Mouse (Mus musculus): Measurements from ENCODE around the gene Fgd1. TPM values are rescaled to one million over a fixed set of nuclear protein-coding genes. Genes with fewer than 3 reads are reported as not detected.
A peak's percentile ranks its signal among the peaks of the same experiment; 100 is the strongest.

Gene Fgd1
- polyA plus RNA-seq, 1 experiment from 2014 or later = 12.0 TPM

DNA sequence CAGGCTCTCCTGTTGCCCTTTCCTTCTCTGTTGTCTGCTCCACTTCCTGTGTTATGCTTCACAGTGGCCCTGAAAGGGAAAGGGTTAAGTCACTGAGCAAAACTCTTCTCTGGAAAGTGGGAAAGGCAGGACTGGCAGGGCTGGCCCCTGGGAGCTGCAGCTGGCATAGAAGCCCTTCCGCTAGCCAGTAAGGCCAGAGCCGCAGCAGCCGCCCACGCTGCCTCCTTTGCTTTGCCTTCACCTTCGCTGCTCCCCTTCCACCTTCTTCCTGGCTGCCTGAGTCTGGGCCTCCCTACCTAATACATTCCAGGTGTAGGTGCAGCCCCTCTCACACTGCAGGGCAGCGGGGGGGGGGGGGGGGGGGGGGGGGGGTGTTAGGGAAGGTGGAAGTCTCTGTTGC is 8.5 kb downstream of the Fgd1 start:
- no peak overlapping the region for H3K27ac ChIP-seq
- peaks cover 11% of the 10 kb centered on the region for H3K4me1 ChIP-seq (replicated peaks)
- DNase-seq (ENCODE audit: low spot score) = peak; percentile 3
- H3K9me3 ChIP-seq = no peaks in the 10 kb centered on the region
- H3K4me3 ChIP-seq = no peak overlapping the region
- peaks cover 9% of the 10 kb centered on the region; the same call in 1 of the 2 replicates for H3K27me3 ChIP-seq (ENCODE audit: insufficient read depth, poor library complexity, severe bottlenecking)
- 0 out of 2 replicates have a peak, but pooled peaks cover 7% of the 10 kb centered on the region for H3K36me3 ChIP-seq
- 54% methylated on average over 5 of the region's 6 CpGs for WGBS

DNA sequence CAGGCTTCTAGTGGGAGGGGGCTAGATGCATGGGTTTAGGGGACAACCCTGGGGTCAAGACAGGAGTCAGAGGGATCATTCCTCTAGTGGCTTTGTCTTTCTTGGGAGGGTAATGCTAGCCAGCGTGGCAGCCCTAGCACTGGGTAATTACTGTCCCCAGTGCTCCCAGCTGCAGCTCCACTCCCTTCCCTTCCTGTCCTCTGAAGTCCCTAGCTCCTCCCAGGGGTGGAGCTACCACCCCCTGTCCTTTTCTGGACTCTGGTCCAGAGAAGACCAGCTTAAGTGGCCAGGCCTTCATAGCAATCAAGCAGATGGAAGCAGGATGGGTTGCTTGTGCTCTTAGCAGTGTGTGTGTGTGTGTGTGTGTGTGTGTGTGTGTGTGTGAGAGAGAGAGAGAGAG is 9.6 kb downstream of the Fgd1 start:
- DNase-seq (ENCODE audit: low spot score) = no peak
- Histone ChIP-seq H3K4me1 (replicated peaks) (peaks cover 5% of the 10 kb centered on the region; the same call in 1 of the 2 replicates), H3K9me3 (no peaks in the 10 kb centered on the region), H3K36me3 (0 out of 2 replicates have a peak, but pooled peaks cover 7% of the 10 kb centered on the region), H3K27ac (no peak overlapping the region), H3K4me3 (no peak overlapping the region), H3K27me3 (ENCODE audit: insufficient read depth, poor library complexity, severe bottlenecking) (peaks cover 9% of the 10 kb centered on the region; the same call in 1 of the 2 replicates)
- WGBS = 17% methylated on average over 1 of the region's 1 CpGs

DNA sequence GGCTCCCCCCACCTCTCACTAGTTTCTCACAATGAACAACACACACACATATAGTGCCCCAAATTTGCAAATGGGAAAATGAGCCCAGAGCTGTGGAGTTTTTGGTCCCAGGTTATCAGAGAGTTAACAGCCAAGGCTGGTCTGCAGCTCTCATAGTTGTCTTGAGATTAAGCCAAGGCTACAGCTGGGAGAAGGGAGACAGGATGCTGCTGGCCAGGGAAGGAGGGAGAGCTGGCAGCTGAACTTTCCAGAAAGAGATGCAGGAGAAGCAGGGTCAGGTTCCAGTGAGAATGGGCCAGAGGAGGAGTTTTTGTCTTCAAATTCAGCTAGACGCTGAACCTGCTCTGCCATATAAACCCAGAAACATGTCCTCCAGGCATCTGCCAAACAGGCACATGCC is 13.4 kb downstream of the Fgd1 start:
- no peak for DNase-seq (ENCODE audit: low spot score)
- H3K4me3 ChIP-seq = no peak overlapping the region
- H3K27me3 ChIP-seq (ENCODE audit: insufficient read depth, poor library complexity, severe bottlenecking) = peaks cover 18% of the 10 kb centered on the region
- no peak overlapping the region for H3K27ac ChIP-seq
- 79% methylated on average over 1 of the region's 1 CpGs for WGBS
- no peaks in the 10 kb centered on the region for H3K9me3 ChIP-seq
- 0 out of 2 replicates have a peak, but pooled peaks cover 7% of the 10 kb centered on the region for H3K36me3 ChIP-seq
- H3K4me1 ChIP-seq (replicated peaks) = peaks cover 3% of the 10 kb centered on the region; the same call in 1 of the 2 replicates

DNA sequence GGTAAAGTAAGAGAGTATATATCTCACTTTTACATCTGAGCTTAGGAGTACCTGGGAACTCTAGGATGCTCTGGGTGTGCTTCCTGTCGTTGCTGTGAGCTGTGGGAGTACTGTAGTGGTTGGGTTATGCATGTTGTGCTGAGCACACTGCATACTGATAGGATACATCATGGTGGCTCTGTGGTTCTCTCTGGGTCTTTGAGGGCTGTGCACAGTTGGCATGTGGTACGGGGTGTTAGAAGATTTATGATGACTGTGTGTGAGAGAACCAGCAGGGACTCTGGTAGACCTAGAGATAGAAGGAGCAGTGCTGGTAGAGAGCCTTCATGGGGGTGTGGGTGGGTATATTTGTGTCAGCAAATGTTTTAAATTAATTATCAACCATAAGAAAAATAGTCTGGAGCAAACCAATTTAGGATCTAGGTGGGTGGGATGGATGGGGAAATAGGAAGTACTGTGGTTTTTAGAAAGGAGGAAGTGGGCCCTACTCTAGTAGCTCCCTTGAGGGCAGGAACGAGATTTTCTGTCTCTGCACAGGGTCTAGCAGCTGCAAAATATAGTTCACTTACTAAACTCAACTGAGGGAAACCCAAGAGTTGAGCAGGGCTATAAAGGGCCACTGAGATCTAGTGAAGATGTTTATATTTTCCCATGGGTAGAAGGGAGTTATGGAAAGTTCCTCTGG is 15.8 kb downstream of the Fgd1 start:
- WGBS = 76% methylated on average over 3 of the region's 3 CpGs
- no peaks in the 10 kb centered on the region for H3K4me1 ChIP-seq (replicated peaks)
- no peaks in the 10 kb centered on the region for H3K9me3 ChIP-seq
- peaks cover 16% of the 10 kb centered on the region for H3K27me3 ChIP-seq (ENCODE audit: insufficient read depth, poor library complexity, severe bottlenecking)
- no peak overlapping the region for H3K4me3 ChIP-seq
- DNase-seq (ENCODE audit: low spot score) = no peak
- peaks cover 14% of the 10 kb centered on the region for H3K36me3 ChIP-seq
- no peak overlapping the region for H3K27ac ChIP-seq

DNA sequence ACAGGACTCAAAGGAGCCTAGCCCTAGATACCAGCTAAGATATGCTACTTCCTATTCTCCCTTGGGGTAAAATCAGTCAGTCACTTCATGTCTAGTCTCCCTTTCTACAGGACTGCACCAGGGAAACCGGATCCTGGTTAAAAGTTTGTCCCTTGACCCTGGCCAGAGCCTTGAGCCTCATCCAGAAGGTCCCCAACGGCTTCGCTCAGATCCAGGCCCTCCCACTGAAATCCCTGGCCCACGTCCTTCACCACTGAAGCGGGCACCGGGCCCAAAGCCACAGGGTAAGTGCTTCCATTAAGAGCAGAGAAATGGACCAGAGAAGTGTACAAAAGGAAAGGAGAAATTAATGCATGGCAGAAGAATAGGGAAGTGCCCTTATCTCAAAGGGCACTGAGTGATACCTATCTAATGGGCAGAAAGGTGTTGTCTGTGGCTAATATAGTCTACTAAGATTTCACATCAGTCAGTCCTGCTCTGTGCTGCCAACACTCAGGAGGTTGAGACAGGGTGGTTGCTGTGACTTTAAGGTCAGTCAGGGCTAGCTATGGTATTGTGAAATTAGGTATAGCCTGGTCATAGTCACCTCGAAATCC is 20.2 kb downstream of the Fgd1 start:
- H3K9me3 ChIP-seq = no peaks in the 10 kb centered on the region
- no peak overlapping the region for H3K4me3 ChIP-seq
- DNase-seq (ENCODE audit: low spot score) = no peak
- H3K4me1 ChIP-seq (replicated peaks) = no peaks in the 10 kb centered on the region
- 82% methylated on average over 7 of the region's 7 CpGs for WGBS
- H3K27me3 ChIP-seq (ENCODE audit: insufficient read depth, poor library complexity, severe bottlenecking) = peaks cover 17% of the 10 kb centered on the region
- peaks cover 45% of the 10 kb centered on the region for H3K36me3 ChIP-seq
- H3K27ac ChIP-seq = no peak overlapping the region

DNA sequence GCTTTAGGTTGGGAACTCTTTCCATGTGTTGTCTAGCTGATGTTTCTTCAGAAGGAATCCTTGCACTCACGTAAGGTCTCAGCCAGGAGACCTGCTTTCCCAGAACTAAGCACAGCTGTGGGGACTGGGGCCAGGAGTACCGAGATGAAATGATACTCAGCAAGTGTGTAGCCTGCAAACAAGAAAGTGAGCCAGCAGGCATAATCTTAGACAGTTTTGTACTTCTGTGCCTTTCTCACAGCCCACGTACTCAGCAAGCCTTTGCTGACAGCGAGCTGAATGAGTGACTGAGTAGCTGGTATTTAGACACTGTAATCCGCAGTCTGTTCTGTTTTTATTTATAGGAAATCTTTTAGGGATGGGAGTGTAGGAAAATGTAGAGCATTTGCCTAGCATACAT is 21.9 kb downstream of the Fgd1 start:
- H3K9me3 ChIP-seq = no peaks in the 10 kb centered on the region
- peaks cover 17% of the 10 kb centered on the region for H3K27me3 ChIP-seq (ENCODE audit: insufficient read depth, poor library complexity, severe bottlenecking)
- WGBS = 92% methylated on average over 5 of the region's 5 CpGs
- no peaks in the 10 kb centered on the region for H3K4me1 ChIP-seq (replicated peaks)
- H3K4me3 ChIP-seq = no peak overlapping the region
- peaks cover 57% of the 10 kb centered on the region for H3K36me3 ChIP-seq
- no peak overlapping the region for H3K27ac ChIP-seq
- DNase-seq (ENCODE audit: low spot score) = no peak

DNA sequence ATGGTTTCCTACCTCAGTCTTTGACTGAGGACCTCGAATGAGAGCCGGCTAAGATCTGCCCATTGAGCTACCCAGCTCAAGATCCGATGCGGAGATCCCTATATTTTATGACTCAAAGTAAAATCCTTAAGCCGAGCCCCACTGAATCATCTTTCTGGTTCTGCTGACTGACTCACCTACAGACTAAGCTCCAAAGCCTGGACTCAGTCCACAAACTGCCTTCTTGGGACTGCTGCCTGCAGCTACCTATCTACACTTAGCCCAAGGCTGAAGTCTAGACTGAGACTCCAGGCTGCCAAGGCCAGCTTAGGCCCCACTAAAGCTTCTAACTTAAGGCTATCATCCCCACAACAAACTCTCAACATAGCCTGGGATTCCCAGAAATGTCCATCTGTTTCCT is 30.1 kb downstream of the Fgd1 start:
- no peak for DNase-seq (ENCODE audit: low spot score)
- no peaks in the 10 kb centered on the region for H3K4me1 ChIP-seq (replicated peaks)
- WGBS = 93% methylated on average over 5 of the region's 5 CpGs
- H3K36me3 ChIP-seq = peaks cover 62% of the 10 kb centered on the region
- no peaks in the 10 kb centered on the region for H3K9me3 ChIP-seq
- peaks cover 9% of the 10 kb centered on the region; the same call in 1 of the 2 replicates for H3K27me3 ChIP-seq (ENCODE audit: insufficient read depth, poor library complexity, severe bottlenecking)
- no peak overlapping the region for H3K27ac ChIP-seq
- H3K4me3 ChIP-seq = no peak overlapping the region

DNA sequence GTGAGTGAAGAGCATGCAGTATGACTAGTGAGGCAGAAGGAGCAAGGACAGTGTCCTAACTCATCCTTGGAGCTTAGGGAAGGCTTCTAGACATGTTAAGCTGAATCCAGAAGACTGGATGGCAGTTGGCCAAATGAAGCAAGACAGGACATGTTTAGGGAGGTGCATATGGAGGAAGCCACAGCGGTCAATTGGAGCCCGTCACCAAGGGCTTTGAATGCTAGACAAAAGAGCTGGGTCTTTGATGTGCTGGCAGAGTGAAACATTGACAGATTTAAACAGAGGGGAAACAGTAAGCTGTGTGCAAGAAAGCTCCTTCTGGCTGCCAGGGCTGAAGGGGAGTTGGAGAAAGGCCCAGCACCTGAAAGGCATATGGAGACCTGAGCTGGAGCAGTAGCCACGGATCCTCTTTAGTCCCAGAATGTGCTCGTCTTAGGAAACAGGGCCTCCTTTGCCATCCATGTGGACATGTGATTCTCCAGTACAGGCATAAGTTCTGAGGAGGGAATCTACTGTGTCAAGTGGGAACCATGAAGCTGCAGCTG is 31.1 kb downstream of the Fgd1 start:
- Histone ChIP-seq H3K4me3 (no peak overlapping the region), H3K27ac (no peak overlapping the region), H3K27me3 (ENCODE audit: insufficient read depth, poor library complexity, severe bottlenecking) (peaks cover 10% of the 10 kb centered on the region; the same call in 1 of the 2 replicates), H3K9me3 (no peaks in the 10 kb centered on the region), H3K36me3 (peaks cover 60% of the 10 kb centered on the region), H3K4me1 (replicated peaks) (no peaks in the 10 kb centered on the region)
- 81% methylated on average over 4 of the region's 4 CpGs for WGBS
- DNase-seq (ENCODE audit: low spot score) = no peak

DNA sequence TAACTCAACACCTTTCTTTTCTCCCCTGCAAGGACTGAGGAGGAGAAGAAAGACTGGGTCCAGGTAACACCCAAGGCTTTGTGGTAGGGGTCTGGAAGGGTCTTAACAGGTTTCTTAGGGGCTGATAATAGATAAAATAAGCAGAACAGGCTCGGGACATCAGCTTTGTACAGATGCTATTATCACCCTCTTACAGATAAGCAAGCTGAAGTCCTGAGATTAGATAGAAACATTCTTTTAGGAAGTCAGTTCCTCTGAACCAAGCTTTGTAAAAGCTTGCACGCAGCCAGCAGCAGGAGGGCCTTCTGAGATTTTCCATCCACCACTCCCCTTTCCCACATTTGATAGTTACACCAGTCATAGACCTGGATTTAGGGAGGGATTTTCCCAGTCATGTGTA is 39.6 kb downstream of the Fgd1 start:
- DNase-seq (ENCODE audit: low spot score) = no peak
- H3K9me3 ChIP-seq = no peaks in the 10 kb centered on the region
- H3K36me3 ChIP-seq = peaks cover 83% of the 10 kb centered on the region
- peaks cover 3% of the 10 kb centered on the region; the same call in 1 of the 2 replicates for H3K27me3 ChIP-seq (ENCODE audit: insufficient read depth, poor library complexity, severe bottlenecking)
- H3K4me3 ChIP-seq = no peak overlapping the region
- H3K27ac ChIP-seq = no peak overlapping the region
- WGBS = 82% methylated on average over 2 of the region's 2 CpGs
- H3K4me1 ChIP-seq (replicated peaks) = no peaks in the 10 kb centered on the region

DNA sequence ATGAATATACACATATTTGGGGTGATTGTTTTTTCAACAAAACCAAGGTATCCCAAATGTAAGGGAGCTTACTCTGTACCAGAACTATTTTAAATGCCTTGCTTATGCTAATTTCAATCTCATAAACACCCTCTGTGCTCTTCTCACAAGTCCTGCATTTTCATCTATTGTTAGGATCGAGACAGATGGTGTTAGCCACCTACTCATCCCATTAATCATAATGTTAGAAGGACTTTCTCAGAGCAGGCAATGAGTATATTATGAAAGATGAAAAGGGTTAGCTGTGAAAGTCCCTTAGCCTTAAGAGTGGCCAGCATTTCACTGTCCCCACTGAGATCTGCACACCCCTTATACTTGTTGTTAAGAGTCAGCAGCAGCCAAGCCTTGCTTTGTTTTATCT is 41.5 kb downstream of the Fgd1 start:
- H3K9me3 ChIP-seq = no peaks in the 10 kb centered on the region
- H3K27me3 ChIP-seq (ENCODE audit: insufficient read depth, poor library complexity, severe bottlenecking) = no peaks in the 10 kb centered on the region; the same call in 1 of the 2 replicates
- 81% methylated on average over 1 of the region's 1 CpGs for WGBS
- no peak for DNase-seq (ENCODE audit: low spot score)
- no peak overlapping the region for H3K4me3 ChIP-seq
- no peak overlapping the region for H3K27ac ChIP-seq
- H3K36me3 ChIP-seq = peaks cover 88% of the 10 kb centered on the region
- no peaks in the 10 kb centered on the region for H3K4me1 ChIP-seq (replicated peaks)

DNA sequence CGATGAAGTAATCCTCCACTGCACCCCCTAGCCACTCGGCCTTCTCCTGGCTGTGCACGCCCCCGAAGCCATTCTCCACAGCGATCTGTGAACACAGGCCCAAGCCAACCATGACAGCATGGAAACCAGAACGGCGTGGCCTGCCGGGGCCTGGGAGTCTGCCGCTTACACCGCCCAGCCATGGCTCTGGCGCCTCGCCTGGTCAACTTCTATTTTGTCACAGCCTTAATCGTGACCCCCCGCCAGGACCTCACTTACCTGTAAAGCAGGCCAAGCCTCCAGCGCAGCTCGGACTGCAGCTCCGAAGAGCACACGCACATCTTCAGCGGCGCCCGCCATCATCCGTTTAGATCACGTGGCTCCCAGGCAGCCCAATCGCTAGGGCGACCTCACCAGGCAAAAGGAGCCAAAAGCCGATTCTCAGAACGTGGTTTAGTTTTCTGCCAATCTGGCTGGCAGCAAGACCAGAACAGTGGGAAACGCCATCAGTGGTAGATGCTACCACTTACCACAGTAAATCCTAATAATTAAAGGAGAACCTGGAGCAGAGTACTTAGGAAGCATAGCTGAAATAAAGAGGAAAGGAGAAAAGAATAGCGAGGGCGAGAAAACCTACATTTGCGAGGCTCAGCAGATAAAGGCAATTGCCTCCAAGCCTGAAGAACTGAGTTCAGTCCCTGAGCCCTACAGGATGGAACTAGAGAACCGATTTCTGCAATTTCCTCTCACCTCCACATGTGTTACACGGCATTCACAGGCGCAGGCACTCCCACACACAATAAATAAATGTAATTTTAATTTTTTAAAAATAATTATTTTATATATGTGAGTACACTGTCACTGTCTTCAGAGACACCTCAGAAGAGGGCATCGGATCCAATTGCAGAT is 50.5 kb downstream of the Fgd1 start, which contains the start of gene Tsr2:
Gene Tsr2, minus strand, starts transcription at position 373 of the 888 bp plus-strand sequence.
- H3K27ac ChIP-seq = peak within 1 kb of the TSS; percentile 87

DNA sequence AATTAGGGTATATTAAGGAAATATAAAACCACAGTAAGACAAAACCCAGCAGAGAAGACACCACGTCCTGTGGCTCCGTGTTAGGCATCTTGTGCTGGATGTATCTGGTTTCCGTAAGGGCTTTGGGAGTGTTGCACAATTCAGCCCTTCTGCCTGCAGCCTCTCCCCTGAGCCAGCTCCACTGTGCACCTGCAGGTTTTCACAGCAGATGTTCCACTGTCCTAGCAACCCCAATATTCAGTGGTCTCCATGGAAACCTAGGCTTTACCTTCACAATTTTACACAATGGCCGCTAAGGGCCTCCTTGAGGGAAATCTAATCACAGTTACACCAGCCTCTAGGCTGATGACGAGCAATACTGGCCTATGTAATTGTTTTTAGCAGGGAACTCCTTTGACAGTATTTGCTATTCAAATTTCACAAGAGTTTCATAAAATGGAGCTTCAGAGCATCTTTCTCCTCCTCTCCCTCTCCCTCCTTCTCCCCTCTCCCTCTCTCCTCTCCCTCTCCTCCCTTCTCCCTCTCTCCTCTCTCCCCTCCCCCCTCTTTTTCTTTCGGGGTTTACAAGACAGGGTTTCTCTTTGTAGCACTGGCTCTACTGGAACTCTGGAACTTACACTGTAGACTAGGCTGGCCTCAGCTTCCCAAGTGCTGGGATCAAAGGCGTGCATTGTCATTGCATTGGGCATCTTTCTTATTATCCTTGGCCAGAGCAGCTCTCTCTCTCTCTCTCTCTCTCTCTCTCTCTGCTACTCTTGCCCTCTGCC is 61.5 kb downstream of the Fgd1 start:
- Histone ChIP-seq H3K4me1 (replicated peaks) (no peaks in the 10 kb centered on the region), H3K9me3 (no peaks in the 10 kb centered on the region), H3K4me3 (no peak overlapping the region), H3K36me3 (no peaks in the 10 kb centered on the region), H3K27me3 (ENCODE audit: insufficient read depth, poor library complexity, severe bottlenecking) (peaks cover 8% of the 10 kb centered on the region), H3K27ac (no peak overlapping the region)
- WGBS = 71% methylated on average over 7 of the region's 7 CpGs
- no peak for DNase-seq (ENCODE audit: low spot score)

More for the DNA sequence above, 50.5 kb downstream of the Fgd1 start, which contains the start of gene Tsr2:
- 27% methylated on average over 35 of the region's 35 CpGs for WGBS
- Histone ChIP-seq H3K9me3 (no peaks in the 10 kb centered on the region), H3K36me3 (peaks cover 6% of the 10 kb centered on the region), H3K27me3 (ENCODE audit: insufficient read depth, poor library complexity, severe bottlenecking) (no peaks in the 10 kb centered on the region; the same call in 1 of the 2 replicates), H3K4me1 (replicated peaks) (peaks cover 8% of the 10 kb centered on the region; the same call in 1 of the 2 replicates), H3K4me3 (peak within 1 kb of the TSS; percentile 70)
- peak; percentile 71 for DNase-seq (ENCODE audit: low spot score)
